Mouse (Mus musculus) hematopoietic stem cell, adult 5-6 weeks (primary cell): ENCODE measurements around the gene Fam193a. TPM values are rescaled to one million over a fixed set of nuclear protein-coding genes. Genes with fewer than 3 reads are reported as not detected.

Source experiments
- ATAC-seq, 2 experiments: fragments of 125-278 bp in 1 of 2; replicated peaks in 1 of 2; 2 replicates each; pipeline ENCODE4 v1.8.0; 2016 to 2017; ENCODE audit warnings: inconsistent platforms in 2 of 2, mild to moderate bottlenecking in 2 of 2, moderate number of reproducible peaks in 2 of 2, low read depth in 1 of 2, moderate TSS enrichment in 1 of 2; ENCODE audit not compliant: low FRiP score in 2 of 2, poor library complexity in 2 of 2, severe bottlenecking in 2 of 2, insufficient read depth in 1 of 2, low TSS enrichment in 1 of 2
- total RNA-seq: library from RNA; stranded (forward); fragments of 172-1452, 232-1000 nt; gene quantifications from 2 replicates; pipeline ENCODE4 v1.2.3, GENCODE M21; 2017

Fam193a gene
- total RNA-seq, 1 experiment from 2014 or later, result 41.8 TPM

GRCm38 (mm10) chr5:34489418-34489787 is 119.7 kb downstream of the Fam193a start:
- ATAC-seq, result no peak

GRCm38 (mm10) chr5:34496745-34497144 is 127.0 kb downstream of the Fam193a start:
- no peak for ATAC-seq

GRCm38 (mm10) chr5:34500886-34501285 is 131.2 kb downstream of the Fam193a start:
- ATAC-seq, result no peak

- no peak for ATAC-seq
These were observed 131.9 kb downstream of the Fam193a start for GRCm38 (mm10) chr5:34501588-34501987.

- ATAC-seq, result no peak
These were observed 132.7 kb downstream of the Fam193a start for GRCm38 (mm10) chr5:34502411-34502810.

GRCm38 (mm10) chr5:34502821-34503220 is 133.1 kb downstream of the Fam193a start:
- no peak for ATAC-seq

- no peak for ATAC-seq
These were observed 142.8 kb downstream of the Fam193a start for GRCm38 (mm10) chr5:34512486-34512885.

GRCm38 (mm10) chr5:34513466-34514217 is 143.9 kb downstream of the Fam193a start, which contains the start of gene Tnip2:
Tnip2 (minus strand) TSS chr5:34513991.
- peak; percentile 97 to 98 for ATAC-seq

GRCm38 (mm10) chr5:34514218-34514566 is 144.5 kb downstream of the Fam193a start:
- peak; percentile 6 to 36; a peak in 2 of 4 replicates for ATAC-seq

- no peak for ATAC-seq
These were observed 145.4 kb downstream of the Fam193a start for GRCm38 (mm10) chr5:34515096-34515495.

- ATAC-seq, result peak; percentile 50 to 51
These were observed 148.2 kb downstream of the Fam193a start for GRCm38 (mm10) chr5:34517913-34518312.

- no peak for ATAC-seq
These were observed 149.7 kb downstream of the Fam193a start for GRCm38 (mm10) chr5:34519389-34519910.

GRCm38 (mm10) chr5:34520458-34521209 is 150.9 kb downstream of the Fam193a start:
- peak; percentile 18 to 49; a peak in 2 of 4 replicates for ATAC-seq

- ATAC-seq, result no peak
These were observed 151.6 kb downstream of the Fam193a start for GRCm38 (mm10) chr5:34521337-34521736.

GRCm38 (mm10) chr5:34523958-34524485 is 154.3 kb downstream of the Fam193a start:
- no peak for ATAC-seq

- ATAC-seq, result no peak
These were observed 154.8 kb downstream of the Fam193a start for GRCm38 (mm10) chr5:34524511-34524910.

- peak; percentile 92 for ATAC-seq
These were observed 156.1 kb downstream of the Fam193a start, which contains the start of gene Sh3bp2 for GRCm38 (mm10) chr5:34525663-34526476. Sh3bp2 (plus strand) TSS chr5:34525838.
